Mouse (Mus musculus): Measurements from ENCODE around the gene Mapk1ip1l. TPM values are rescaled to one million over a fixed set of nuclear protein-coding genes. Genes with fewer than 3 reads are reported as not detected.

The Mapk1ip1l gene
- polyA plus RNA-seq, 1 experiment, result 25.4 TPM

DNA sequence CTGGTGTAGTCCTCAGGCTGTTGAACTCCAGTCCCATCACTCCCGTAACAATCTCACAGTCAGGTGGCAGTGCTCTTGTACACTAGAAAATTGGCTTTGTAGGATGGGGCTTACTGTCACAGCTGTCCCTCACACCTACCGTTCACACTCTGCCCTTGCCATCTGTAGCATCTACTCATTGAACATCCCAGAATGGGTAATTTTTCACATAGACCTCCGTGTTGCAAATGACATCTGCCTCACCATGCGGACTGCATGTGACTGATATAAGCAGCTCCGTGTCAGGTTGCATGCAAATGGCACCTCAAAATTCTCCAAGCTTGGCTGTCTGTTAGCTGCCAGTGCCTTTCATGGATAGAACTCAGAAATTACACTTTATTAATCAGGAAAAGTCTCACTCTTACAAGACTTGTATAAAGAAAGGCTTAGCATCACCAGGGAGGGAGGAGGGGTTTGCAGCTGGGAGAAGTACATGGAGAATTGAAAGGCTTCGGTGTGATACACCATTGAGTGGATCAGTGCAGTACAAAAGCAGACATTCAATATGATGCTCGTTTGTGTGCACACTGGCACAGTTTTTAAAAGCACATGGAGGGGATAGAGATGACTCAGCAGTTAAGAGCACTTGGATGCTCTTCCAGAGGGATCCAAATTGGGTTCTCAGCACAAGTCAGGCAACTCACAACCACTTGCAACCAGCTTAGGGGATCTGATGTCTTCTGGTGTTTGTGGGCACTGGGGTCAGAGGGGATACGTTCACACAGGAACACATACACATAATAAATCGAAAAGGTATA, 28.1 kb downstream of the Mapk1ip1l start:
- H3K4me3 ChIP-seq (ENCODE audit: insufficient read depth, low read length), result no peak overlapping the region
- 0 out of 2 replicates have a peak, but pooled peaks cover 1% of the 10 kb centered on the region for H3K4me1 ChIP-seq (ENCODE audit: control insufficient read depth, insufficient read depth, low read length)
- H3K27ac ChIP-seq (ENCODE audit: insufficient read depth, low read length), result no peak overlapping the region
- TF ChIP-seq CTCF (IDR thresholded peaks at IDR 0.05; ENCODE audit: extremely low read depth, insufficient read depth, low read length) (no peak), POLR2A (IDR thresholded peaks at IDR 0.05; ENCODE audit: extremely low read depth, insufficient read depth, low read length) (no peak)

DNA sequence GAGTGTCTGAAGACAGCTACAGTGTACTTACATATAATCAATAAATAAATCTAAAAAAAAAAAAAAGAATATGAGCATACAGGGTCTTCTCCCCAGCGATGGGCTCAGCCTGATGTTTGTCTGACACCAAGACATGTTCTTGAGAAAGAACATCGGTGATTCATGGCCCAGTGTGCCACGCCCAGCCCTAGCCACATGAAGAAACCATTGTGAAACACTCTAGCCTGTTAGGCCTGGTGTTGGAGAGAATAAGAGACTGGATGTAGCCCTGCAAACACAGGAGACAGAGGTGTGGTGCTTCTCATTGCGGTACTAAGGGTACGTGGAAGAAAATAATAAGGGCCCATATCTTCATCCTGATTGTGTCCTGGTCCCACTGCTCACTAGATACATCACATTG, 29.3 kb downstream of the Mapk1ip1l start:
- Histone ChIP-seq H3K4me3 (ENCODE audit: insufficient read depth, low read length) (no peak overlapping the region), H3K27ac (ENCODE audit: insufficient read depth, low read length) (no peak overlapping the region), H3K4me1 (ENCODE audit: control insufficient read depth, insufficient read depth, low read length) (0 out of 2 replicates have a peak, but pooled peaks cover 1% of the 10 kb centered on the region)
- TF ChIP-seq CTCF (IDR thresholded peaks at IDR 0.05; ENCODE audit: extremely low read depth, insufficient read depth, low read length) (no peak), POLR2A (IDR thresholded peaks at IDR 0.05; ENCODE audit: extremely low read depth, insufficient read depth, low read length) (no peak)

DNA sequence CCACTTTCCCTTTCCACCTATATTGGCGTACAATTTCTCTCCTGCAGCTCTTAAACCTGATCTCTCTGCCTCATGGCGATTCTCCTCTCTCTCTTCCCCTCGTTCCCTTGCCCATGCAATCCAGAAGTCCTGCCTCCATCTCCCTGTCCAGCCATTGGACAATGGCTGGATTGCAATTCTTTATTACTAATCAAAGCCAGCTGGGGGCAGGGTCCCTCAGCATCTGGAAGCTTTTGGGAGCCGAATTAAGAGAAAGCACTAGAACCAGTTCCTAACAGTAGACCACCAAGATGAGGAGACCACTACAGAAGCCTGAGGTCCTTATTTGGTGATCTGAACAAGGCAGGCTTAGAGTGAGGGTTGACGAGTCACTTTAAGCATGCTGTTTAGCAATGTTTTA, 33.9 kb downstream of the Mapk1ip1l start:
- no peak overlapping the region for H3K4me3 ChIP-seq (ENCODE audit: insufficient read depth, low read length)
- H3K27ac ChIP-seq (ENCODE audit: insufficient read depth, low read length), result no peak overlapping the region
- TF ChIP-seq CTCF (IDR thresholded peaks at IDR 0.05; ENCODE audit: extremely low read depth, insufficient read depth, low read length) (no peak), POLR2A (IDR thresholded peaks at IDR 0.05; ENCODE audit: extremely low read depth, insufficient read depth, low read length) (no peak)
- no peaks in the 10 kb centered on the region for H3K4me1 ChIP-seq (ENCODE audit: control insufficient read depth, insufficient read depth, low read length)

DNA sequence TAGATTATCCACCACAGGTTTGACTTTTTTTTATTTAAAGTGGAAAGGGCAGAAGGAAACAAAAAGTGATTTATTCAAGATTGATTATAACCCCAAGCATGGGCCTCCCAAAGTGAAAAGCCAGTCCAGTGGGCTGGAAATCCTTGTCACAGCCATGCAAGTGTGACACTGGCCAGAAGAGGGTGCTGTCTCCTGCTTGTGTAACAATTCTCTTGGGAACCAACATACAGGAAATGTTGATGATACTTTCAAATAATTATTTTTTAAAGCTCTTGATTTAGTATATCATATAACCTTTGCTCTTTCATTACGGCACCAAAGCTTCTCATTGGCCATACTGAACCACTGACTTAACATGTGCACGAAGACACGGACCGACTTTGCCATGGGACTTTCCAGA, 36.8 kb downstream of the Mapk1ip1l start:
- no peaks in the 10 kb centered on the region for H3K4me1 ChIP-seq (ENCODE audit: control insufficient read depth, insufficient read depth, low read length)
- no peak overlapping the region for H3K4me3 ChIP-seq (ENCODE audit: insufficient read depth, low read length)
- H3K27ac ChIP-seq (ENCODE audit: insufficient read depth, low read length), result no peak overlapping the region
- TF ChIP-seq CTCF (IDR thresholded peaks at IDR 0.05; ENCODE audit: extremely low read depth, insufficient read depth, low read length) (peak; percentile 96), POLR2A (IDR thresholded peaks at IDR 0.05; ENCODE audit: extremely low read depth, insufficient read depth, low read length) (no peak)

DNA sequence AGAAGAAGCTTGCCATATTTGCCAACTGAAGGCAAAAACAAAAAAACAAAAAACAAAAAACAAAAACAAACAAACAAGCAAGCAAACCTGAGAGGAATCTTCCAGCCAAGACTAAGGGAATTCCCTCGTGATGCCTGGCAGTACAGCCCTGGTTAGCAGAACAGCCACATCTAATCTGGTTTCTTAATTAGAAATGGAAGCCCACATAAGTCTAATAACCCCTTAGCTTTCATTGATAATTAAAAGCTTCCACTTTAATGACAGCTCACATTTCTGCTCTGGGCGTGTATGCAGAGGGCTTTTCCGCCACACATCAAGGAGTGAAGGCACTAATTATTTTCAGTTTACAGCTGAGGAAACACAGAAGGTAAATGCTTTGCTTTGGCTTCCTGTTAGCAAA, 37.2 kb downstream of the Mapk1ip1l start:
- Histone ChIP-seq H3K4me3 (ENCODE audit: insufficient read depth, low read length) (no peak overlapping the region), H3K27ac (ENCODE audit: insufficient read depth, low read length) (no peak overlapping the region), H3K4me1 (ENCODE audit: control insufficient read depth, insufficient read depth, low read length) (no peaks in the 10 kb centered on the region)
- TF ChIP-seq POLR2A (IDR thresholded peaks at IDR 0.05; ENCODE audit: extremely low read depth, insufficient read depth, low read length) (no peak), CTCF (IDR thresholded peaks at IDR 0.05; ENCODE audit: extremely low read depth, insufficient read depth, low read length) (no peak)

DNA sequence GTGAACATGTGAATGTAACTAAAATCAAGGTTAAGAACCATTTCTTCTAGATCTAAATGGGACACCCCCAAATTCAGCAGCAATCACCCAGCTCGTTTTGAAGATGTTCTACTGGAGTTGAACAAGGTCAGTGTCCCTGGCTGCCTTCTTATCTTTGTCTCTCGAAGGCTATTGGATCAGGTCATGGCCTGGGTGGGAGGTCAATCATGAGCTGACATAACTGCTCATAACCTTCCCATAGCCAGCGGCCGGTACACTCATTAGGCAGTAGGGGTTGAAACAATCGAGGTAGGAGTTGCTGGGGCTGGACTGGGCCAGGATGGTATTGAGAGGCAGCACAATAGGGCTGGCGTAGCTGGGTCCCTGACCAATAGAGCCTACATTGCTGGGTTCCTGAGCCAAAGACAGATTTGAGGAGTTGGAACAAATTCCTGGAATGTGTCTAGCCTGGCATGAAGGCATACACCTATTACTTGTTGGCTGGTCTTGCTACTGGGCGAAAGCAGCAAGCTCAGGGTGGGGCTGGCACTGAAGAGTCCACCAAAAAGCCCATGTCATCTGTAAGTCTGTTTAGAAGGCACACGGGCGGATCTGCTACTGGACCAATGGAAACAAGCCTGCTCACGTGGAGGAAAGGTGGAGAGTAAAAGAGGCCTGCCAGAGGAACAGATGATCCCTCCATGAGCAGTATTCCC, 42.3 kb downstream of the Mapk1ip1l start:
- H3K27ac ChIP-seq (ENCODE audit: insufficient read depth, low read length), result no peak overlapping the region
- H3K4me1 ChIP-seq (ENCODE audit: control insufficient read depth, insufficient read depth, low read length), result no peaks in the 10 kb centered on the region
- no peak for TF ChIP-seq POLR2A (IDR thresholded peaks at IDR 0.05; ENCODE audit: extremely low read depth, insufficient read depth, low read length)
- TF ChIP-seq CTCF (IDR thresholded peaks at IDR 0.05; ENCODE audit: extremely low read depth, insufficient read depth, low read length), result no peak
- H3K4me3 ChIP-seq (ENCODE audit: insufficient read depth, low read length), result no peak overlapping the region

DNA sequence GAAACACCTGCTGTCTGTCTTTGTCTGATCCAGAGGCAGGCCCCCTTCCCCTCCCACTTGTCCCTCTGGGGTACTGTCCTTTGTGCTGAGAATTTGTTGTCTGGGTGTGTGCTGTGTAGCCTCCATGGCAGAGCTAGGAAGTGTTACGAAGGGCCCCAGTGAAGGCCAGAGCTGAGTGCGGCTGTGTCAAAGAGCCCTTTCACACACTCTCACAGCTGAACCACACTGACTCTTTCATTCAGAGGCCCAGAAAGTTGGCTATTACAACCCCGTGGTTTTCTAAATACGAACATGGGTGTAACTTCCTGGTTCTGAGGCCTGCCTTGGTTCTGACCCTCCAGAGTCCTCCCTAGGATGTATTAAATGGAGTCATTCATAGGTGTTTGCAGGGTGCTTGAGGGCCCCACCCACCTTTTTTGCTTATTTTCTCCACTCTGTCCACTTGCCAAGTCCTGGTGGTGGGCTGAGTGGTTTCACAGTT, 43.8 kb downstream of the Mapk1ip1l start:
- Histone ChIP-seq H3K27ac (ENCODE audit: insufficient read depth, low read length) (no peak overlapping the region), H3K4me1 (ENCODE audit: control insufficient read depth, insufficient read depth, low read length) (no peaks in the 10 kb centered on the region)
- TF ChIP-seq POLR2A (IDR thresholded peaks at IDR 0.05; ENCODE audit: extremely low read depth, insufficient read depth, low read length) (no peak), CTCF (IDR thresholded peaks at IDR 0.05; ENCODE audit: extremely low read depth, insufficient read depth, low read length) (no peak)

DNA sequence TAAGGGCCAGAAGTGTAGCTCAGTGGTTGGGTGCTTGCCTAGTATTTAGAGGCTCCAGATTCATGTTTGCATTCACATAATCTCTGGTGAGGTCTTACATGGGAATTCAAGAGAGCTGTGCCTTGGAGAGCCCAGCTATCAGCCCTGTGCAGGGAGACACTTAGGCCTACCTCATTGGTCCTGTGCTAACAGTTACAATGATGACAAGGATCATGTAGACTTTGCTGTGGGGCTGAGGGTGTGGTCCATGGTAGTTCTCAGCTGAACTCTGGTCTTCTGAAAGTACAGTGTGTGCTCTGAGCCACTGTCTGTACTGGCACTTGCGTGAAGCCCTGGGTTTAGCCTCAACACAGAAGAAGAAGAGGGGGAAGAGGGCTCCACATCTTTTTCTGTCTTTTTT, 48.6 kb downstream of the Mapk1ip1l start:
- Histone ChIP-seq H3K4me1 (ENCODE audit: control insufficient read depth, insufficient read depth, low read length) (no peaks in the 10 kb centered on the region), H3K4me3 (ENCODE audit: insufficient read depth, low read length) (no peak overlapping the region)
- TF ChIP-seq CTCF (IDR thresholded peaks at IDR 0.05; ENCODE audit: extremely low read depth, insufficient read depth, low read length) (no peak), POLR2A (IDR thresholded peaks at IDR 0.05; ENCODE audit: extremely low read depth, insufficient read depth, low read length) (no peak)

More for the DNA sequence above, 43.8 kb downstream of the Mapk1ip1l start:
- no peak overlapping the region for H3K4me3 ChIP-seq (ENCODE audit: insufficient read depth, low read length)

DNA sequence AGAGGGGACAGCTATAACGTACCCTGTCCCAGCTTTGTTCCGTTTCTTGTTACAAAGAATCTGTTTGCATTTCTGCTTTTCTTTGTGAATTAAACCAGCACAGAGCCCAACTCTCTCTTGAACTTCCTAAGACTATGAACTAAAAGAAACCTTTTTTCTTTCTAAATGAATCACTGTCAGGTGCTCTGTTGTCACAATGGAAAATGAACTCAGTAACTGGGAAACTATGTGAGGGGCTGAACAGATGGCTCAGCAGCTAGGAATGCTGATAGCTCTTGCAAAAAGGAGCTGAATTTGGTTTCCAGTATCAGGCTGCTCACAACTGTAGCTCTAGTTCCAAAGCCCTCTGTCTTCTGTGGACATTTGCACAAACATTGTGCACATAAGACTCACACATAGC, 52.9 kb downstream of the Mapk1ip1l start:
- TF ChIP-seq POLR2A (IDR thresholded peaks at IDR 0.05; ENCODE audit: extremely low read depth, insufficient read depth, low read length) (no peak), CTCF (IDR thresholded peaks at IDR 0.05; ENCODE audit: extremely low read depth, insufficient read depth, low read length) (no peak)
- Histone ChIP-seq H3K27ac (ENCODE audit: insufficient read depth, low read length) (no peak overlapping the region), H3K4me3 (ENCODE audit: insufficient read depth, low read length) (no peak overlapping the region), H3K4me1 (ENCODE audit: control insufficient read depth, insufficient read depth, low read length) (no peaks in the 10 kb centered on the region)

More for the DNA sequence above, 48.6 kb downstream of the Mapk1ip1l start:
- no peak overlapping the region for H3K27ac ChIP-seq (ENCODE audit: insufficient read depth, low read length)

Measured in cortical plate, adult 2 months (tissue).